Mouse (Mus musculus) liver, embryonic 11.5 days (tissue): Measurements from ENCODE around the gene Thnsl1. TPM values are rescaled to one million over a fixed set of nuclear protein-coding genes. Genes with fewer than 3 reads are reported as not detected.
A peak's percentile ranks its signal among the peaks of the same experiment; 100 is the strongest.
"Not testable (repeated sequence)": the region's sequence is repeated elsewhere in the genome, so short reads cannot be mapped to it uniquely, and the experiment has no call there.

Source experiments
- ATAC-seq: fragments of 200-750 bp; cut with Nextera tagmentation; replicated peaks from 2 replicates; pipeline ENCODE4 v1.8.0; 2017; ENCODE audit warnings: moderate number of reproducible peaks, mild to moderate bottlenecking, moderate TSS enrichment, moderate library complexity; ENCODE audit not compliant: low FRiP score
- DNase-seq: peaks from one replicate; pipeline ENCODE4 v3.0.0-alpha.2; 2017; ENCODE audit warnings: low spot score
- H3K27ac ChIP-seq: fragments of 300-500 bp; sonication (generic); 2 replicates; pipeline ENCODE4 v1.5.1; 2014; ENCODE audit warnings: mild to moderate bottlenecking, low read depth, low read length, control low read depth
- H3K27me3 ChIP-seq: fragments of 300-500 bp; sonication (generic); replicated peaks from 2 replicates; pipeline ENCODE4 v1.6.1; 2014; ENCODE audit warnings: low read length, mixed read lengths; ENCODE audit not compliant: control insufficient read depth, insufficient read depth
- H3K36me3 ChIP-seq: fragments of 300-500 bp; sonication (generic); 2 replicates; pipeline ENCODE4 v1.6.1; 2014; ENCODE audit warnings: mild to moderate bottlenecking, low read length, moderate library complexity, mixed read lengths; ENCODE audit not compliant: control insufficient read depth, insufficient read depth
- H3K4me1 ChIP-seq: fragments of 300-500 bp; sonication (generic); replicated peaks from 2 replicates; pipeline ENCODE4 v1.6.1; 2014; ENCODE audit warnings: low read length, mixed read lengths; ENCODE audit not compliant: control insufficient read depth, insufficient read depth
- H3K4me2 ChIP-seq: fragments of 300-500 bp; sonication (generic); 2 replicates; pipeline ENCODE4 v1.6.1; 2014; ENCODE audit warnings: mild to moderate bottlenecking, control low read depth, moderate library complexity
- H3K4me3 ChIP-seq: fragments of 300-500 bp; sonication (generic); 2 replicates; pipeline ENCODE4 v1.5.1; 2014; ENCODE audit warnings: low read depth, low read length, control low read depth
- H3K9ac ChIP-seq: fragments of 300-500 bp; sonication (generic); 2 replicates; pipeline ENCODE4 v1.6.1; 2014; ENCODE audit warnings: low read depth, low read length, control low read depth
- H3K9me3 ChIP-seq: fragments of 300-500 bp; sonication (generic); 2 replicates; pipeline ENCODE4 v1.6.1; 2016; ENCODE audit warnings: low read length, inconsistent platforms, mixed read lengths; ENCODE audit not compliant: control insufficient read depth
- WGBS: fragments of 180-500 bp; shearing (Covaris S2); extraction: QIAGEN DNeasy Blood & Tissue Kit; methylation state at CpG from one replicate; pipeline ENCODE4 v1.1.7; 2014; 5-methylcytosine and 5-hydroxymethylcytosine counted together
- polyA plus RNA-seq: library from polyadenylated mRNA; unstranded; fragments of >200 nt; fragmentation: Nextera tagmentation; extraction: Ambion mirVana; gene quantifications from 2 replicates; pipeline ENCODE4 v1.2.1, GENCODE M21; 2014

Gene Thnsl1
- polyA plus RNA-seq, 1 experiment from 2014 or later = 4.0 TPM

GRCm38 (mm10) chr2:21230276-21230675 lies 24.8 kb downstream of the Thnsl1 start:
- DNase-seq (no peak), ATAC-seq (no peak)
- WGBS = 64% methylated on average over 2 of the region's 2 CpGs
- Histone ChIP-seq H3K4me3 (no peak overlapping the region), H3K4me2 (no peak overlapping the region), H3K9ac (no peak overlapping the region), H3K27ac (no peak overlapping the region), H3K36me3 (no peaks in the 10 kb centered on the region), H3K27me3 (no peaks in the 10 kb centered on the region), H3K4me1 (no peaks in the 10 kb centered on the region), H3K9me3 (no peaks in the 10 kb centered on the region)

GRCm38 (mm10) chr2:21231147-21231546 lies 25.6 kb downstream of the Thnsl1 start:
- H3K27me3 ChIP-seq = no peaks in the 10 kb centered on the region
- WGBS = 74% methylated on average over 3 of the region's 3 CpGs
- no peaks in the 10 kb centered on the region for H3K4me1 ChIP-seq
- H3K4me2 ChIP-seq = no peak overlapping the region
- DNase-seq (no peak), ATAC-seq (no peak)
- no peak overlapping the region for H3K9ac ChIP-seq
- H3K27ac ChIP-seq = no peak overlapping the region
- no peaks in the 10 kb centered on the region for H3K9me3 ChIP-seq
- H3K36me3 ChIP-seq = no peaks in the 10 kb centered on the region
- no peak overlapping the region for H3K4me3 ChIP-seq

- H3K9me3 ChIP-seq = no peaks in the 10 kb centered on the region
- no peaks in the 10 kb centered on the region for H3K36me3 ChIP-seq
- no peak overlapping the region for H3K9ac ChIP-seq
- peak; percentile 84 for ATAC-seq
- no peak overlapping the region for H3K27ac ChIP-seq
- H3K27me3 ChIP-seq = no peaks in the 10 kb centered on the region
- no peak overlapping the region for H3K4me3 ChIP-seq
- WGBS = 72% methylated on average over 9 of the region's 9 CpGs
- H3K4me1 ChIP-seq = no peaks in the 10 kb centered on the region
- H3K4me2 ChIP-seq = no peak overlapping the region
- no peak for DNase-seq
These were observed 29.5 kb downstream of the Thnsl1 start for GRCm38 (mm10) chr2:21234871-21235648.

- Histone ChIP-seq H3K27me3 (no peaks in the 10 kb centered on the region), H3K9me3 (no peaks in the 10 kb centered on the region), H3K9ac (no peak overlapping the region), H3K4me3 (no peak overlapping the region), H3K4me2 (no peak overlapping the region), H3K27ac (no peak overlapping the region), H3K4me1 (no peaks in the 10 kb centered on the region), H3K36me3 (no peaks in the 10 kb centered on the region)
- WGBS = 80% methylated on average over 4 of the region's 4 CpGs
- ATAC-seq (peak; percentile 43), DNase-seq (no peak)
These were observed 30.4 kb downstream of the Thnsl1 start for GRCm38 (mm10) chr2:21235844-21236386.

GRCm38 (mm10) chr2:21236846-21237245 lies 31.3 kb downstream of the Thnsl1 start:
- DNase-seq (no peak), ATAC-seq (no peak)
- Histone ChIP-seq H3K9ac (no peak overlapping the region), H3K4me2 (no peak overlapping the region), H3K27me3 (no peaks in the 10 kb centered on the region), H3K4me3 (no peak overlapping the region), H3K4me1 (no peaks in the 10 kb centered on the region), H3K9me3 (no peaks in the 10 kb centered on the region), H3K36me3 (no peaks in the 10 kb centered on the region), H3K27ac (no peak overlapping the region)
- 39% methylated on average over 5 of the region's 5 CpGs for WGBS

- H3K27ac ChIP-seq, DNase-seq, H3K36me3 ChIP-seq, H3K4me1 ChIP-seq, H3K4me2 ChIP-seq, ATAC-seq, H3K9me3 ChIP-seq, H3K27me3 ChIP-seq, H3K4me3 ChIP-seq, H3K9ac ChIP-seq: not testable (repeated sequence)
- WGBS = 44% methylated on average over 4 of the region's 6 CpGs
These were observed 38.6 kb downstream of the Thnsl1 start for GRCm38 (mm10) chr2:21244104-21244503.

GRCm38 (mm10) chr2:21244986-21245385 lies 39.5 kb downstream of the Thnsl1 start:
- no peak overlapping the region for H3K27ac ChIP-seq
- ATAC-seq (no peak), DNase-seq (no peak)
- no peak overlapping the region for H3K9ac ChIP-seq
- no peak overlapping the region for H3K4me3 ChIP-seq
- 62% methylated on average over 4 of the region's 4 CpGs for WGBS
- H3K4me2 ChIP-seq = no peak overlapping the region
- H3K4me1 ChIP-seq = no peaks in the 10 kb centered on the region
- H3K9me3 ChIP-seq = no peaks in the 10 kb centered on the region
- H3K27me3 ChIP-seq = no peaks in the 10 kb centered on the region
- H3K36me3 ChIP-seq = no peaks in the 10 kb centered on the region

- Histone ChIP-seq H3K9ac (no peak overlapping the region), H3K27ac (no peak overlapping the region), H3K4me2 (no peak overlapping the region), H3K9me3 (no peaks in the 10 kb centered on the region), H3K4me1 (no peaks in the 10 kb centered on the region), H3K4me3 (no peak overlapping the region), H3K36me3 (no peaks in the 10 kb centered on the region), H3K27me3 (no peaks in the 10 kb centered on the region)
- ATAC-seq (peak; percentile 83), DNase-seq (no peak)
- 79% methylated on average over 2 of the region's 2 CpGs for WGBS
These were observed 40.1 kb downstream of the Thnsl1 start for GRCm38 (mm10) chr2:21245477-21246102.

GRCm38 (mm10) chr2:21253644-21254043 lies 48.1 kb downstream of the Thnsl1 start:
- H3K4me3 ChIP-seq = no peak overlapping the region
- no peak overlapping the region for H3K9ac ChIP-seq
- no peaks in the 10 kb centered on the region for H3K27me3 ChIP-seq
- 73% methylated on average over 3 of the region's 3 CpGs for whole genome bisulfite sequencing
- H3K4me1 ChIP-seq = no peaks in the 10 kb centered on the region
- no peak overlapping the region for H3K27ac ChIP-seq
- DNase-seq = no peak
- no peaks in the 10 kb centered on the region for H3K36me3 ChIP-seq
- no peaks in the 10 kb centered on the region for H3K9me3 ChIP-seq
- no peak overlapping the region for H3K4me2 ChIP-seq
- ATAC-seq = no peak
